Mouse (Mus musculus): Measurements from ENCODE around the gene Ppp1r2.

- no peak for TF ChIP-seq CTCF (IDR thresholded peaks at IDR 0.05; ENCODE audit: control insufficient read depth, insufficient read depth, insufficient replicate concordance, low read depth, low read length)
- TF ChIP-seq POLR2A (IDR thresholded peaks at IDR 0.05; ENCODE audit: control insufficient read depth, low read depth, low read length) = 0 out of 2 replicates have a peak, but pooled peaks have one; percentile 12
Measured at GRCm38 (mm10) chr16:31233541-31234339, 41.3 kb downstream of the Ppp1r2 start.
